Mouse (Mus musculus) neutrophil, adult 59 days (primary cell): ENCODE data around the gene Angptl4. TPM values are rescaled to one million over a fixed set of nuclear protein-coding genes. Genes with fewer than 3 reads are reported as not detected.

Experiments used
- total RNA-seq, 2 experiments: library from RNA; stranded (reverse); gene quantifications; 1 replicate in 1 of 2; 2 replicates in 1 of 2; pipeline ENCODE4 v1.2.4; 2023

The Angptl4 gene
- total RNA-seq: 1 to 10 TPM; 1.1 to 1.2 TPM

DNA sequence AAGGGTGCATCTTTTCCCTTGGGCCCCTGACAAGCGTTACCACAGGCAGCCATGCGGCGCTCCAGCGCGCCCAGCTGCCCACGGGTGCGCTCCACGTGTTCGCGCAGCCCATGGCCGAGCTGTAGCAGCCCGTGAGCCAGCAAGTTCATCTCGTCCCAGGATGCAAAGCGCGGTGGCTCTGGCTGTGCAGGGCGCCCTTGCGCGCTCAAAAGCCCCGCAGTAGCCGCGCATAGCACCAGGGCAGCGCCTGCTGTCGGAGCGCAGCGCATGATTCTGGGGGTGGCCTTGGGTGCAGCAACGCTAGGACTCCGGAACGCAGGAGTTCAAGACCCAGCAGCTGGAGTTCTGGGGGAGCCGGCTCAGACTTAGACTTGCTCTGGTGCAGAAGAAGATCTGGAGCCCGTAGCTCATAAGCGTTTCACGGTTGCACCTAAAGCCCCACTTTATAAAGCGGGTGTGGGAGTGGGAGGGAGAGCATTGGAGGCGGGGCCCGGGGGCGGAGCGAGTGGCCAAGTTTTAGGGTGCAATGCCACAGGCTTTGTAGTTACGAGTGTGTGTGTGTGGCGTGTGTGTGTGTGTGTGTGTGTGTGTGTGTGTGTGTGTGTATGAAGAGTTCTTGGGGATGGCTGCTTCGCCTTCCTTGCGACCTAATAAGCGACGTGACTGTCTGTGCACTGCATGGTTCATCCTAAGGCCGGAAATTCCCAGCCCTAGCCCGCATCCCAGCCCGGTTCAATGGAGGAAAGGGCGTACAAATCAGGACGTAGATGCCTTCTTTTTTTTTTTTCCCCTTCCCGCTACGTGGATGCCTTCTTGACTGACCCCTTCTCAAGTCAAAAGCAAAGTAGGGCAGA is at the start of gene Angptl4:
Gene Angptl4 (minus strand): TSS at position 707 of the 854 bp plus-strand sequence.

DNA sequence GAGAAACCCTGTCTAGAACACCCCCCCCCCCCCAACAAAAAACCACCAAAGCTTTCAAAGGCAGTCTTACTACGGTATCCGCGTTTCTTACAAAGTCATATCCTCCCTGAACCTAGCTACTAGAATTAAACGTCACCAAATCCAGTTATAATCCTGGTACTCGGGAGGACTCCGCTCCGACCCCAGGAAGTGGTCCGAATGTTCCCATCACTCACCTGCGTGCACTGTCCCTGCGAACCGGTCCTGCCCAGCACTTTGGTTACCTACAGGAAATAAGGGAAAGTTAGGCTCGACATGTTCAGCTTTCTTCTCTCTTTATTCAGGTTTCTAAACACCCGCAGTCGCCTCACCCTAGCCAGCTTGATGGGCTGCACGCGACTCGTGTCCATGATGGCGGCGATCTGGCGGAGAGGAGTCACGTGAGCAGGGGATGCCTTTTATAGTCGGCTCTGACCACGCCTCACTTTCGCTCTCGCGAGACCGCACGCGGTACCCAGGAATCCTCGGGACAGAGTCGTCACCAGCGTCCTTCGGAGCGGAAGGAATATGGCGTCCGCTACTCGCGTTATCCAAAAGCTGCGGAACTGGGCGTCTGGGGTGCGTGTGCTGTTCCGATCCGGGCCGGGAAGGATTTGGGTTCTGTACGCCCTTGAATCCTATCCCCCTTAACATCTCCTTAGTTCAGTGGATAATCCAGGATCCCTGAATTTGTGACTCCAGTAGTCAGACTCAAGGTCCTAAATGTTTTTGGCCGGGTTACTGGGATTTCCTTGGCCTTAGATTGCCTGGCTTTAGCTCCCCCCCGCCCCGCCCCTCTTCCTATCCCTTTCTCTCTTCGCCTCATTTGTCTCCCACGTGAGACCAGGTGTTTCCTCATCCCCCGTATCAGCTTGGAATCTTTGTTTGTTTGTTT is 42.7 kb upstream of the Angptl4 start, which contains the start of the genes Rps28 and Ndufa7:
Gene Rps28 (minus strand): TSS at position 479 of the 913 bp plus-strand sequence.
Gene Ndufa7 (plus strand): TSS at position 489 of the 913 bp plus-strand sequence.

DNA sequence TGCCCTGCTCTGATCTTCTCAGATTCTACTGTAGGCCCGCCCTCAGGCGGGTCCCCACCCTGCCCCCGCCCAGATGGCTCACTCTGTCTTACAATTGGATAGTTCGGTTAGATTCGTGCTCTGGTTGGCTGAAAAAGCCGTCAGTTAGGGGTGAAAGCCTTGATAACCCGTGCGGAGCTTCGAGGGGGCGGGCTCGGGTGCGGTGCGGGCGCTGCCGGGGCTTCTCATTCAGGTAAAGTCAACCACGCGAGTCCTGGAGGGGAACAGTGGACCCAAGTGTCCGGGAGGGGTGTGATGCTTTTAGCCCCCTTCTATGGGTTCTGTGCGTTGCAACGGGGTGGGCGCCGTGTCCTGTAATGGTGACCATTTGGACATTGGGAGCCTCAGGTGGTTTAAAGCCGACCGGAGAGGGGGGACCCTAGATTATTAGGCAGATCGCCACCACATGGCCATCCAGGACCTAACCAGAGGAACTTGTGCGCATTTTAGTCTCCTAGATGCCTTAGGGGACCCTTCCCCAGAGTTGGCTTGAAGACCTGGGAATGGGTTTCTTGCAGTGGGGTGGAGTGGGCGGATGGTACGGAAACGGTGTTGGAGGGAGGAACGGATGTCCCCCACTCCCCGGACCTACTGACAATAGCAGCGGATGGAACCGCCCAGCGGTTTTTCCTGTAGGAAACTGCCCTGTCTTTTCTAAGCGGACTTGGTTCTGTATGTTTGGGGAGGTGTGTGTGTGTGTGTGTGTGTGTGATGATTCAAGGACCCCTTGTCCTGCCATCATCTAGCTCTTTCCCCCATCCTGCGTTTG is 28.9 kb upstream of the Angptl4 start, which contains the start of gene Kank3:
Gene Kank3 (plus strand): TSS at position 186 of the 808 bp plus-strand sequence.

DNA sequence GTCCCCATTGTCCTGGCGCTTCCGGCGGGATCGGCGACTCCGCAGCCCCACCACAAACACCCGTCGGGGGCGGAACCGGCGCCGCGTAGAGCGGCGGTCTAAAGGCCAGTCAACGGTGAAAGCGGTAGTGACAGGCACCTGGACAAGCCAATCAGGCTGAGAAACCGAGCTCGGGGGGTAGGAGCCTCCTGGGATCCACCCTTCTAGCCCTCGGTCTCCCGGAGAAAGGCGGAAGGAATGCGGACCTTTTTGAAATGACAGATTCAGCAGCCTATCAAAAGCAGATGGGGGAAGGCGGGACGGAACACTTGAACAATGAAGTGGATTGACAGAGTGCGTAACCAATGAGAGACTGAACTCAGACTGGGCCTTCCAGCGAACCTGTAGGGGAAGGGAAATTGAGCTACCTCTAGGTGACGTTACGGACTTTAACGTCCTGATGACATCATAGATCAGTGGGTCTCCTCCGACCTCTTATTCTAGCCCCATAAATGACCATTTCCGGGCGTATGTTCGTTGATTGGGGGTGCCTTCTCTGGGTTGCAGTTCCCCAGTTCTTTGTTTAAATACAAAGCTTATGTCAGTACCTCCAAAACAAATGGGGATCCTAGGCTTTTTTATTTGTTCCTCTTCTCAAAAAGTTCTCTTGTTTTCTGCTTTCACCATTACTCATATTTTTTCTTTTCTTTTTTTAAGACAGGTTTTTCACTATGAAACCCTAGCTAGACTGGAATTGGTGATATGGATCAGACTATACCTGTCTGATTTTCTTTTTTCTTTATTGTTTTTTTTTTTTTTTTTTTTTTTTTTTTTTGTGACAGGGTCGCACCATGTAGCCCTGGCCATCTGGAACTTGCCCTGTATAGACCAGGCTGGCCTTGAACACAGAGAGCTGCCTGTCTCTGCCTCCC is 21.1 kb downstream of the Angptl4 start, which contains the start of gene Rab11b:
Gene Rab11b (minus strand): TSS at position 276 of the 911 bp plus-strand sequence.

Other genes with a start within 250 kb of the Angptl4 start
- gene Myo1f, start 226.1 kb downstream of the Angptl4 start, total RNA-seq: 100 to 1,000 TPM; 517 to 547 TPM
- 10 to 100 TPM; 64.8 to 66.7 TPM for gene Zfp414, start 152.7 kb downstream of the Angptl4 start, total RNA-seq
- gene Pram1, start 143.8 kb downstream of the Angptl4 start, total RNA-seq: 100 to 1,000 TPM; 361 to 386 TPM
- 100 to 1,000 TPM; 181 to 236 TPM for gene Hnrnpm, start 95.0 kb downstream of the Angptl4 start, total RNA-seq
- gene March2, start 63.2 kb downstream of the Angptl4 start, total RNA-seq: 10 to 100 TPM; 58.9 to 59.2 TPM
- gene Rab11b, start 21.3 kb downstream of the Angptl4 start, total RNA-seq: 100 to 1,000 TPM; 174 to 180 TPM
- 1 to 10 TPM; 4.7 to 7.4 TPM for gene Kank3, start 28.7 kb upstream of the Angptl4 start, total RNA-seq
- 1,000 to 10,000 TPM; 1,073 to 1,248 TPM for gene Rps28, start 42.7 kb upstream of the Angptl4 start, total RNA-seq
- gene Ndufa7, start 42.7 kb upstream of the Angptl4 start, total RNA-seq: 100 to 1,000 TPM; 110 to 135 TPM
- gene Cd320, start 61.3 kb upstream of the Angptl4 start, total RNA-seq: 1 to 10 TPM; 1.1 to 1.5 TPM
- gene Gm7029, start 92.0 kb upstream of the Angptl4 start, total RNA-seq: not detected
- gene Kifc1, start 108.8 kb upstream of the Angptl4 start, total RNA-seq: 10 to 100 TPM; 45.6 to 48.3 TPM
- under 1 TPM in 1 of 2 experiments, not detected in 1; 0.66 TPM for gene Platr17, start 123.3 kb upstream of the Angptl4 start, total RNA-seq
- 10 to 100 TPM; 42.9 to 43.9 TPM for gene Daxx, start 127.6 kb upstream of the Angptl4 start, total RNA-seq
- gene Tapbp, start 134.1 kb upstream of the Angptl4 start, total RNA-seq: 100 to 1,000 TPM; 238 to 240 TPM
- gene Zbtb22, start 134.1 kb upstream of the Angptl4 start, total RNA-seq: 10 to 100 TPM; 32.0 to 36.2 TPM
- 100 to 1,000 TPM; 208 to 226 TPM for gene Rgl2, start 147.7 kb upstream of the Angptl4 start, total RNA-seq
- gene Pfdn6, start 158.5 kb upstream of the Angptl4 start, total RNA-seq: 10 to 100 TPM; 56.6 to 57.6 TPM
- gene Wdr46, start 158.8 kb upstream of the Angptl4 start, total RNA-seq: 10 to 100 TPM; 18.7 to 20.9 TPM
- 10 to 100 TPM; 10.7 to 12.0 TPM for gene B3galt4, start 169.7 kb upstream of the Angptl4 start, total RNA-seq
- gene Vps52, start 174.0 kb upstream of the Angptl4 start, total RNA-seq: 10 to 100 TPM; 51.7 to 59.1 TPM
- 100 to 1,000 TPM; 438 to 472 TPM for gene Rps18, start 174.2 kb upstream of the Angptl4 start, total RNA-seq
- 100 to 1,000 TPM; 950 to 982 TPM for gene H2-K1, start 218.5 kb upstream of the Angptl4 start, total RNA-seq
- 10 to 100 TPM; 13.7 to 14.8 TPM for gene Ring1, start 242.8 kb upstream of the Angptl4 start, total RNA-seq
- 10 to 100 TPM; 69.5 to 70.9 TPM for gene H2-Ke6, start 246.2 kb upstream of the Angptl4 start, total RNA-seq
- gene Slc39a7, start 249.9 kb upstream of the Angptl4 start, total RNA-seq: 10 to 100 TPM; 60.0 to 81.8 TPM
- gene Rxrb, start 250.0 kb upstream of the Angptl4 start, total RNA-seq: 10 to 100 TPM; 57.4 to 59.4 TPM